Mouse (Mus musculus): Measurements from ENCODE around the gene Thbs2. TPM values are rescaled to one million over a fixed set of nuclear protein-coding genes. Genes with fewer than 3 reads are reported as not detected.

Gene Thbs2
- total and polyA plus RNA-seq, 2 experiments from 2014 or later = 2.9 to 10.3 TPM

- Histone ChIP-seq H3K4me3 (ENCODE audit: low read depth, low read length) (no peak overlapping the region), H3K4me2 (ENCODE audit: low read depth) (no peak overlapping the region), H3K9ac (no peak overlapping the region), H3K9me3 (ENCODE audit: low read length) (no peaks in the 10 kb centered on the region), H3K27ac (ENCODE audit: low read depth, low read length) (no peak overlapping the region), H3K27me3 (ENCODE audit: insufficient read depth, low read length) (no peaks in the 10 kb centered on the region), H3K36me3 (ENCODE audit: insufficient read depth) (no peaks in the 10 kb centered on the region), H3K4me1 (ENCODE audit: insufficient read depth) (no peaks in the 10 kb centered on the region)
- WGBS = 90% methylated on average over 12 of the region's 12 CpGs
- DNase-seq (no peak), ATAC-seq (no peak)
- TF ChIP-seq CTCF (IDR thresholded peaks at IDR 0.05; ENCODE audit: low read depth) = no peak
These were observed 13.0 kb downstream of the Thbs2 start for GRCm38 (mm10) chr17:14681047-14681446.

DNA sequence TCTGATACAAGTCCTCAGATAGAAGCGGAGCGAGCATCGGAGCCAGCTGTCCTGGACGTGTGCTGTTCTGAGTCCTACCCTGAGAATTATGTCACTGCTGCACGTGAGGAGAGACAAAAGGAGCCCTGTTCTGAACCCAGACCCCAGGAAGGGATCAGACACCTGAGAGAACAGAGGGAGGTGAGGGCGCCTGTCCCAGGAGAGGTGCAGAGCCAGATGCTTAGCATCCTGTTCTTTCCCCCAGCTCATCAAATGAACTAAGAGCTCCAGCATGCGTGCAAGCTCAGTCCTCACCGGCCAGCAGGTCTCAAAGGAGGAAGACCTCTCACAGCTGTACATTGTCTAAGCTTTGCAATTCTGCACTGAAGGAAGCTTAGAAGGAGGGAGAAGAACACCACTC is 16.8 kb downstream of the Thbs2 start:
- ATAC-seq (no peak), DNase-seq (no peak)
- Histone ChIP-seq H3K4me2 (ENCODE audit: low read depth) (no peak overlapping the region), H3K9ac (no peak overlapping the region), H3K27ac (ENCODE audit: low read depth, low read length) (no peak overlapping the region), H3K9me3 (ENCODE audit: low read length) (no peaks in the 10 kb centered on the region), H3K27me3 (ENCODE audit: insufficient read depth, low read length) (no peaks in the 10 kb centered on the region), H3K36me3 (ENCODE audit: insufficient read depth) (no peaks in the 10 kb centered on the region), H3K4me1 (ENCODE audit: insufficient read depth) (no peaks in the 10 kb centered on the region), H3K4me3 (ENCODE audit: low read depth, low read length) (no peak overlapping the region)
- no peak for TF ChIP-seq CTCF (IDR thresholded peaks at IDR 0.05; ENCODE audit: low read depth)
- 72% methylated on average over 8 of the region's 8 CpGs for WGBS

DNA sequence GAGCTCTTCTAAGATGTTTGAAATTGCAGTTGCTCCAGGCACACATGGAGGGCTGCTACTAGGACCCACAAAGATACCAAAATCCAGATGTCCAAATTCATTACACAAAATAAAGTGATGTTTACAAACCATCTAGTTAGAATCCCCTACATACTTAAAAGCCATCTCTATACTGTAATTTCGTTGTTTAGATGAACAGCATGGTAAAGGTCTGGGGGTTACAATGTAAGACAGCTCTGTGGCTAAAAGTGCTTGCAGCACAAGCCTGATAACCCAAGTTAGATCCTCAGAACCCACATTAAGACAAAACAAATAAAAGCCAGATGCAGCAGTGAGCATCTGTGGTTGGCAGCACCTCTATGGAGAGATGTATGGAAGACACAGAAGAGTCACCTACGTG is 18.5 kb downstream of the Thbs2 start:
- no peaks in the 10 kb centered on the region for H3K9me3 ChIP-seq (ENCODE audit: low read length)
- H3K9ac ChIP-seq = no peak overlapping the region
- H3K4me1 ChIP-seq (ENCODE audit: insufficient read depth) = no peaks in the 10 kb centered on the region
- no peak overlapping the region for H3K4me3 ChIP-seq (ENCODE audit: low read depth, low read length)
- no peak for TF ChIP-seq CTCF (IDR thresholded peaks at IDR 0.05; ENCODE audit: low read depth)
- no peak overlapping the region for H3K4me2 ChIP-seq (ENCODE audit: low read depth)
- ATAC-seq = no peak
- 89% methylated on average over 2 of the region's 2 CpGs for WGBS
- no peak for DNase-seq
- H3K27ac ChIP-seq (ENCODE audit: low read depth, low read length) = no peak overlapping the region
- H3K27me3 ChIP-seq (ENCODE audit: insufficient read depth, low read length) = no peaks in the 10 kb centered on the region
- no peaks in the 10 kb centered on the region for H3K36me3 ChIP-seq (ENCODE audit: insufficient read depth)

DNA sequence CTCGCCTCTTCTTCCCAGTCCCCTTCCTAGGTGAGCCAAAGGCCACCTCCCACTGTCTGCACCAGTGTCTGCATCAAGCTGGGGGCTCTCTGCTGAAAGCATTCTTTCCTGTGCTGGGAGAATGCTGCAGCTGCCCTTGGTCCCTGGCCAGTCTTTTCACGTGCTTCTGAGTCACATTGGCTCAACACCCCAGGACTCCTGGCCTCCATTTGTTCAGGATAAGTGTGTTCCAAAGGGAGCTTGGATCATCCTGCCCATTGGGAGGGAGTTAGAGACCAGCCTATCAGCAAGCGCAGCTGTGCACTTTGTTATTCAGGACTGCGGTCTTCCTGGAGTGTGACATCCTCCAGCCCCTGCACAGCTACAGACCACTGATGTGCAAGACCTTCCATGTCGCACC is 21.6 kb downstream of the Thbs2 start:
- no peak overlapping the region for H3K4me2 ChIP-seq (ENCODE audit: low read depth)
- H3K9ac ChIP-seq = no peak overlapping the region
- 35% methylated on average over 5 of the region's 5 CpGs for WGBS
- no peaks in the 10 kb centered on the region for H3K9me3 ChIP-seq (ENCODE audit: low read length)
- no peak overlapping the region for H3K4me3 ChIP-seq (ENCODE audit: low read depth, low read length)
- TF ChIP-seq CTCF (IDR thresholded peaks at IDR 0.05; ENCODE audit: low read depth) = no peak
- no peaks in the 10 kb centered on the region for H3K27me3 ChIP-seq (ENCODE audit: insufficient read depth, low read length)
- DNase-seq (peak; percentile 23), ATAC-seq (peak; percentile 73)
- no peaks in the 10 kb centered on the region for H3K4me1 ChIP-seq (ENCODE audit: insufficient read depth)
- no peak overlapping the region for H3K27ac ChIP-seq (ENCODE audit: low read depth, low read length)
- H3K36me3 ChIP-seq (ENCODE audit: insufficient read depth) = no peaks in the 10 kb centered on the region

DNA sequence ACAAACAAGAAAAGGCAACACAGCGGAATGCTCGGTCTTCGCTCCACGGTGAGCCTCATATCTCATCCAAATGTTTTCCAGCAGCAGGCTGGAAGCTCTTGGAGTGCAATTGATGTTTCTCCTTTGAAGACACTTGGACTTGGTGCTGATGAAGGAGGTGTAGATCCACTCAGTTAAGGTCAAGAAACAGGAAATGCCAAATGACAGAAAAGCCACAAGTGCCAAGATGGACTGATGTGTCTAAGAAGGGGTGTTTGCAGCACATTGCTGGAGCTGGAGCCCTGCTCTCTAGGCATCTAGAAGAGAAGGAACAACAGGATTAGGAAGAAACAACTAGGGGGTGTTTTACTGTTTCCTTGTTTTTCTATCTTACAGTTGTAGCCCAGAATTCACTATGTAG is 26.8 kb downstream of the Thbs2 start:
- ATAC-seq (no peak), DNase-seq (no peak)
- no peaks in the 10 kb centered on the region for H3K36me3 ChIP-seq (ENCODE audit: insufficient read depth)
- WGBS = 78% methylated on average over 4 of the region's 4 CpGs
- no peak overlapping the region for H3K4me3 ChIP-seq (ENCODE audit: low read depth, low read length)
- H3K4me2 ChIP-seq (ENCODE audit: low read depth) = no peak overlapping the region
- H3K27me3 ChIP-seq (ENCODE audit: insufficient read depth, low read length) = no peaks in the 10 kb centered on the region
- H3K4me1 ChIP-seq (ENCODE audit: insufficient read depth) = no peaks in the 10 kb centered on the region
- no peak overlapping the region for H3K9ac ChIP-seq
- H3K9me3 ChIP-seq (ENCODE audit: low read length) = no peaks in the 10 kb centered on the region
- no peak for TF ChIP-seq CTCF (IDR thresholded peaks at IDR 0.05; ENCODE audit: low read depth)
- H3K27ac ChIP-seq (ENCODE audit: low read depth, low read length) = no peak overlapping the region

DNA sequence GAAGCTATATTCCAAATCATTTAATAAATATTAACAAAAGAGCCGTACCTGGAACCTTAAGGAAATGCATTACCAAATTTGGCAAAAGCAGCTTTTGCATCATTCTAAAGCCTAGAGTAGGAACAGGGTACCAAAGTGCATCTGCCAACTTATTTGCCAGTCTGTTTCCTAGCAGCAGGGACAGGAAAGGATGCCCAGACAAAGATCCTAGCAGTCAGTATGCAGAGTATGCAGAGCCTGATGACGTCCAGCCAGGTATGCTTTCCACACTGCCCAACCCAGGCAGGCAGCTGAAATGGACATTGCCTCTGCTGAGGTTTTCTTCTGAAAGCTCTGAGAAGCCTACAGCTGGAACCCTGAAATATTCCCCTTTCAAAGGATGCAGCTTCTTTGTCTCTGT is 27.6 kb downstream of the Thbs2 start:
- DNase-seq (peak; percentile 7), ATAC-seq (no peak)
- Histone ChIP-seq H3K27ac (ENCODE audit: low read depth, low read length) (no peak overlapping the region), H3K4me2 (ENCODE audit: low read depth) (no peak overlapping the region), H3K4me3 (ENCODE audit: low read depth, low read length) (no peak overlapping the region), H3K9ac (no peak overlapping the region), H3K36me3 (ENCODE audit: insufficient read depth) (no peaks in the 10 kb centered on the region), H3K4me1 (ENCODE audit: insufficient read depth) (no peaks in the 10 kb centered on the region), H3K9me3 (ENCODE audit: low read length) (no peaks in the 10 kb centered on the region), H3K27me3 (ENCODE audit: insufficient read depth, low read length) (no peaks in the 10 kb centered on the region)
- 60% methylated on average over 2 of the region's 2 CpGs for WGBS
- no peak for TF ChIP-seq CTCF (IDR thresholded peaks at IDR 0.05; ENCODE audit: low read depth)

- ATAC-seq = no peak
- 79% methylated on average over 5 of the region's 5 CpGs for WGBS
These were observed 30.7 kb downstream of the Thbs2 start for GRCm38 (mm10) chr17:14663366-14663765.

GRCm38 (mm10) chr17:14662409-14662808 is 31.6 kb downstream of the Thbs2 start:
- 88% methylated on average over 6 of the region's 6 CpGs for WGBS

More at GRCm38 (mm10) chr17:14663366-14663765, 30.7 kb downstream of the Thbs2 start:
- Histone ChIP-seq H3K4me2 (ENCODE audit: low read depth) (no peak overlapping the region), H3K4me1 (ENCODE audit: insufficient read depth) (no peaks in the 10 kb centered on the region), H3K27me3 (ENCODE audit: insufficient read depth, low read length) (no peaks in the 10 kb centered on the region), H3K4me3 (ENCODE audit: low read depth, low read length) (no peak overlapping the region), H3K27ac (ENCODE audit: low read depth, low read length) (no peak overlapping the region), H3K9ac (no peak overlapping the region), H3K9me3 (ENCODE audit: low read length) (no peaks in the 10 kb centered on the region), H3K36me3 (ENCODE audit: insufficient read depth) (no peaks in the 10 kb centered on the region)
- no peak for DNase-seq
- TF ChIP-seq CTCF (IDR thresholded peaks at IDR 0.05; ENCODE audit: low read depth) = no peak

More at GRCm38 (mm10) chr17:14662409-14662808, 31.6 kb downstream of the Thbs2 start:
- DNase-seq (no peak), ATAC-seq (no peak)
- H3K4me3 ChIP-seq (ENCODE audit: low read depth, low read length) = no peak overlapping the region
- no peaks in the 10 kb centered on the region for H3K36me3 ChIP-seq (ENCODE audit: insufficient read depth)
- H3K27ac ChIP-seq (ENCODE audit: low read depth, low read length) = no peak overlapping the region
- no peak overlapping the region for H3K9ac ChIP-seq
- TF ChIP-seq CTCF (IDR thresholded peaks at IDR 0.05; ENCODE audit: low read depth) = no peak
- no peaks in the 10 kb centered on the region for H3K9me3 ChIP-seq (ENCODE audit: low read length)
- no peaks in the 10 kb centered on the region for H3K4me1 ChIP-seq (ENCODE audit: insufficient read depth)
- H3K4me2 ChIP-seq (ENCODE audit: low read depth) = no peak overlapping the region
- no peaks in the 10 kb centered on the region for H3K27me3 ChIP-seq (ENCODE audit: insufficient read depth, low read length)

Measured in forebrain, postnatal 0 days (tissue).